Mouse (Mus musculus) liver, adult 2 months (tissue): ENCODE measurements around the gene Tgfbr3.

Source experiments
- CTCF ChIP-seq: fragments of 200-500 bp; IDR thresholded peaks from 2 replicates; pipeline ENCODE4 v1.5.1; 2011; ENCODE audit warnings: low read depth, low read length, control low read depth
- POLR2A ChIP-seq: fragments of 200-500 bp; IDR thresholded peaks from 2 replicates; pipeline ENCODE4 v1.6.1; 2011; ENCODE audit warnings: low read length, control low read depth; ENCODE audit not compliant: insufficient read depth; ENCODE audit errors: extremely low read depth

DNA sequence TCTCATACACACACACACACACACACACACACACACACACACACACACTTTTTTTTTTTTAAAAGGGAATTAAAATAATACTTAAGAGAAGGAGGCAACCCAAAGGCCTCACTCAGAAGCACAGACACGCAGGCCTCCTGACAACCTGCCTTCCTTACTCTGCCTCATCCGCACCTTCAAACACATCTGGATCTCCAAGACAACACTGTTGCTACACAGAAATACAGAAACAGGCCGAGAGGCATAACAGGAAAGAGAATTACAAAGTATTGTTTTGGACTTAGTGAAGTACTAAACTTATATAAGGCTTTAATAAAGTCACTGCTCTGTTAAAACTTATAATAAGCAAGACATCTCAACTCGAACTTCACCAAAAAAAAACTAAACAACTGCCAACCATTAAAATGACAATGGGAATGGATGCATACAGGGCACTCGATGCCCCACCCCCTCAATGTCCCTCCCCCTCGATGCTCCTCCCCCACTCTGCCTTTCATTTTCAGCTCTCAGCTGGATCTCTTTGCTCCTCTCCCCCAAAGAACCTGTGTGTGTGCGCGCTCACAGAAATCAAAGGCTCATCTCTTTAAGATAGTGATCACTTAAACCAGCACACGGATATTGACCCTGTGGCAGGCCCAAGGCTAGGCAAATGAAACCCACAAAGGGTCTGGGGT, 87.8 kb downstream of the Tgfbr3 start:
- TF ChIP-seq POLR2A, result no peak
- TF ChIP-seq CTCF, result no peak
